Mouse (Mus musculus): Measurements from ENCODE around the gene Cfap45. TPM values are rescaled to one million over a fixed set of nuclear protein-coding genes. Genes with fewer than 3 reads are reported as not detected.
A peak's percentile ranks its signal among the peaks of the same experiment; 100 is the strongest.

Cfap45 gene
- polyA plus RNA-seq, 1 experiment, result 1.2 TPM

GRCm38 (mm10) chr1:172502145-172503110, 18.2 kb upstream of the Cfap45 start:
- TF ChIP-seq POLR2A (IDR thresholded peaks at IDR 0.05; ENCODE audit: borderline replicate concordance, low read depth, low read length), result no peak
- TF ChIP-seq CTCF (IDR thresholded peaks at IDR 0.05; ENCODE audit: low read depth, low read length), result no peak
- Histone ChIP-seq H3K4me1 (ENCODE audit: control insufficient read depth, insufficient read depth, low read length) (peaks cover 18% of the 10 kb centered on the region), H3K27ac (ENCODE audit: insufficient read depth, low read depth, low read length) (peak overlapping the region; percentile 42), H3K4me3 (ENCODE audit: insufficient read depth, low read length) (peak overlapping the region; percentile 77)

GRCm38 (mm10) chr1:172503111-172503997, 17.2 kb upstream of the Cfap45 start:
- TF ChIP-seq CTCF (IDR thresholded peaks at IDR 0.05; ENCODE audit: low read depth, low read length) (no peak), POLR2A (IDR thresholded peaks at IDR 0.05; ENCODE audit: borderline replicate concordance, low read depth, low read length) (no peak)
- H3K4me3 ChIP-seq (ENCODE audit: insufficient read depth, low read length), result peak overlapping the region; percentile 77
- H3K27ac ChIP-seq (ENCODE audit: insufficient read depth, low read depth, low read length), result peak overlapping the region; percentile 24
- peaks cover 18% of the 10 kb centered on the region for H3K4me1 ChIP-seq (ENCODE audit: control insufficient read depth, insufficient read depth, low read length)

- TF ChIP-seq POLR2A (IDR thresholded peaks at IDR 0.05; ENCODE audit: borderline replicate concordance, low read depth, low read length) (no peak), CTCF (IDR thresholded peaks at IDR 0.05; ENCODE audit: low read depth, low read length) (no peak)
- H3K4me3 ChIP-seq (ENCODE audit: insufficient read depth, low read length), result no peak overlapping the region
- peaks cover 17% of the 10 kb centered on the region for H3K4me1 ChIP-seq (ENCODE audit: control insufficient read depth, insufficient read depth, low read length)
Observed at GRCm38 (mm10) chr1:172504756-172505155, 15.8 kb upstream of the Cfap45 start.

GRCm38 (mm10) chr1:172507001-172507400, 13.6 kb upstream of the Cfap45 start:
- no peak overlapping the region for H3K4me3 ChIP-seq (ENCODE audit: insufficient read depth, low read length)
- no peak overlapping the region for H3K27ac ChIP-seq (ENCODE audit: insufficient read depth, low read depth, low read length)
- TF ChIP-seq CTCF (IDR thresholded peaks at IDR 0.05; ENCODE audit: low read depth, low read length), result no peak
- TF ChIP-seq POLR2A (IDR thresholded peaks at IDR 0.05; ENCODE audit: borderline replicate concordance, low read depth, low read length), result no peak
- peaks cover 15% of the 10 kb centered on the region for H3K4me1 ChIP-seq (ENCODE audit: control insufficient read depth, insufficient read depth, low read length)

More at GRCm38 (mm10) chr1:172504756-172505155, 15.8 kb upstream of the Cfap45 start:
- no peak overlapping the region for H3K27ac ChIP-seq (ENCODE audit: insufficient read depth, low read depth, low read length)

- no peak overlapping the region for H3K27ac ChIP-seq (ENCODE audit: insufficient read depth, low read depth, low read length)
- no peak overlapping the region for H3K4me3 ChIP-seq (ENCODE audit: insufficient read depth, low read length)
- peaks cover 16% of the 10 kb centered on the region for H3K4me1 ChIP-seq (ENCODE audit: control insufficient read depth, insufficient read depth, low read length)
- TF ChIP-seq CTCF (IDR thresholded peaks at IDR 0.05; ENCODE audit: low read depth, low read length) (no peak), POLR2A (IDR thresholded peaks at IDR 0.05; ENCODE audit: borderline replicate concordance, low read depth, low read length) (no peak)
Observed at GRCm38 (mm10) chr1:172507701-172508100, 12.9 kb upstream of the Cfap45 start.

GRCm38 (mm10) chr1:172508172-172508571, 12.4 kb upstream of the Cfap45 start:
- Histone ChIP-seq H3K4me1 (ENCODE audit: control insufficient read depth, insufficient read depth, low read length) (peaks cover 14% of the 10 kb centered on the region), H3K27ac (ENCODE audit: insufficient read depth, low read depth, low read length) (no peak overlapping the region), H3K4me3 (ENCODE audit: insufficient read depth, low read length) (no peak overlapping the region)
- TF ChIP-seq CTCF (IDR thresholded peaks at IDR 0.05; ENCODE audit: low read depth, low read length) (no peak), POLR2A (IDR thresholded peaks at IDR 0.05; ENCODE audit: borderline replicate concordance, low read depth, low read length) (no peak)

- no peak overlapping the region for H3K4me3 ChIP-seq (ENCODE audit: insufficient read depth, low read length)
- peaks cover 15% of the 10 kb centered on the region for H3K4me1 ChIP-seq (ENCODE audit: control insufficient read depth, insufficient read depth, low read length)
- TF ChIP-seq CTCF (IDR thresholded peaks at IDR 0.05; ENCODE audit: low read depth, low read length) (no peak), POLR2A (IDR thresholded peaks at IDR 0.05; ENCODE audit: borderline replicate concordance, low read depth, low read length) (no peak)
- no peak overlapping the region for H3K27ac ChIP-seq (ENCODE audit: insufficient read depth, low read depth, low read length)
Observed at GRCm38 (mm10) chr1:172509235-172509634, 11.4 kb upstream of the Cfap45 start.

- no peak overlapping the region for H3K4me3 ChIP-seq (ENCODE audit: insufficient read depth, low read length)
- H3K27ac ChIP-seq (ENCODE audit: insufficient read depth, low read depth, low read length), result no peak overlapping the region
- TF ChIP-seq POLR2A (IDR thresholded peaks at IDR 0.05; ENCODE audit: borderline replicate concordance, low read depth, low read length) (no peak), CTCF (IDR thresholded peaks at IDR 0.05; ENCODE audit: low read depth, low read length) (no peak)
- peaks cover 21% of the 10 kb centered on the region for H3K4me1 ChIP-seq (ENCODE audit: control insufficient read depth, insufficient read depth, low read length)
Observed at GRCm38 (mm10) chr1:172509983-172510382, 10.6 kb upstream of the Cfap45 start.

- peaks cover 27% of the 10 kb centered on the region for H3K4me1 ChIP-seq (ENCODE audit: control insufficient read depth, insufficient read depth, low read length)
- no peak overlapping the region for H3K4me3 ChIP-seq (ENCODE audit: insufficient read depth, low read length)
- H3K27ac ChIP-seq (ENCODE audit: insufficient read depth, low read depth, low read length), result no peak overlapping the region
- no peak for TF ChIP-seq CTCF (IDR thresholded peaks at IDR 0.05; ENCODE audit: low read depth, low read length)
- TF ChIP-seq POLR2A (IDR thresholded peaks at IDR 0.05; ENCODE audit: borderline replicate concordance, low read depth, low read length), result no peak
Observed at GRCm38 (mm10) chr1:172510421-172510972, 10.1 kb upstream of the Cfap45 start.
